8 mouse cellular contexts compared by ENCODE assay signal in genomic region chr9:31463692-31464474, GRCm38 (mm10). TPM values are rescaled to one million over a fixed set of nuclear protein-coding genes. Genes with fewer than 3 reads are reported as not detected.
DNase-seq lines count a peak whose midpoint lies in the region; ATAC-seq and TF ChIP-seq lines count a peak whose summit lies in the region.

Gene Tmem45b, minus strand, starts transcription at chr9:31464462.

- H3K27ac ChIP-seq in liver, embryonic 11.5 days (ENCODE audit: low read depth, low read length) = no peak within 1 kb of the TSS
- no peak within 1 kb of the TSS for H3K27ac ChIP-seq in liver, postnatal 0 days (ENCODE audit: low read depth)
- H3K27ac ChIP-seq in embryonic facial prominence, embryonic 15.5 days (replicated peaks) = no peak within 1 kb of the TSS
- no peak within 1 kb of the TSS for H3K27ac ChIP-seq in kidney, embryonic 14.5 days (ENCODE audit: low read depth, low read length)
- no peak within 1 kb of the TSS for H3K27ac ChIP-seq in neural tube, embryonic 12.5 days

- 0 out of 2 replicates have a peak, but pooled peaks cover 3% of the 10 kb centered on the region for H3K4me1 ChIP-seq in liver, embryonic 11.5 days (replicated peaks; ENCODE audit: control insufficient read depth, insufficient read depth, low read length)
- H3K4me1 ChIP-seq in liver, postnatal 0 days (ENCODE audit: insufficient read depth) = no peaks in the 10 kb centered on the region
- H3K4me1 ChIP-seq in embryonic facial prominence, embryonic 15.5 days = 0 out of 2 replicates have a peak, but pooled peaks cover 6% of the 10 kb centered on the region
- H3K4me1 ChIP-seq in kidney, embryonic 14.5 days (ENCODE audit: control insufficient read depth, insufficient read depth, low read length) = no peaks in the 10 kb centered on the region
- H3K4me1 ChIP-seq in neural tube, embryonic 12.5 days = peaks cover 7% of the 10 kb centered on the region; the same call in 1 of the 2 replicates

- H3K9ac ChIP-seq in liver, embryonic 11.5 days (ENCODE audit: low read depth, low read length) = no peak within 1 kb of the TSS
- no peak within 1 kb of the TSS for H3K9ac ChIP-seq in liver, postnatal 0 days (replicated peaks)
- no peak within 1 kb of the TSS for H3K9ac ChIP-seq in embryonic facial prominence, embryonic 15.5 days
- peak within 1 kb of the TSS; percentile 42; the same call in 1 of the 2 replicates for H3K9ac ChIP-seq in kidney, embryonic 14.5 days (ENCODE audit: low read depth, low read length)
- H3K9ac ChIP-seq in neural tube, embryonic 12.5 days = no peak within 1 kb of the TSS

- H3K4me3 ChIP-seq in liver, embryonic 11.5 days (ENCODE audit: low read depth, low read length) = no peak within 1 kb of the TSS
- no peak within 1 kb of the TSS for H3K4me3 ChIP-seq in liver, postnatal 0 days (ENCODE audit: low read depth, low read length)
- peak within 1 kb of the TSS; percentile 8; the same call in 1 of the 2 replicates for H3K4me3 ChIP-seq in embryonic facial prominence, embryonic 15.5 days (replicated peaks)
- peak within 1 kb of the TSS; percentile 28 for H3K4me3 ChIP-seq in kidney, embryonic 14.5 days (ENCODE audit: low read length)
- no peak within 1 kb of the TSS for H3K4me3 ChIP-seq in neural tube, embryonic 12.5 days

- no peak for TF ChIP-seq CTCF in liver, postnatal 0 days (IDR thresholded peaks at IDR 0.05; ENCODE audit: low read depth)

- ATAC-seq in liver, embryonic 11.5 days (replicated peaks; ENCODE audit: low FRiP score) = no peak
- ATAC-seq in liver, postnatal 0 days = no peak
- ATAC-seq in embryonic facial prominence, embryonic 15.5 days (ENCODE audit: insufficient number of reproducible peaks, low FRiP score, low TSS enrichment, low read depth) = no peak
- ATAC-seq in kidney, embryonic 14.5 days (ENCODE audit: low FRiP score, low TSS enrichment) = peak; percentile 52
- no peak for ATAC-seq in neural tube, embryonic 12.5 days (ENCODE audit: low FRiP score, low read depth)

- H3K9me3 ChIP-seq in liver, embryonic 11.5 days (ENCODE audit: control insufficient read depth, low read length) = no peaks in the 10 kb centered on the region
- H3K9me3 ChIP-seq in liver, postnatal 0 days (ENCODE audit: low read length) = no peaks in the 10 kb centered on the region
- no peaks in the 10 kb centered on the region for H3K9me3 ChIP-seq in embryonic facial prominence, embryonic 15.5 days (replicated peaks)
- H3K9me3 ChIP-seq in kidney, embryonic 14.5 days (ENCODE audit: control insufficient read depth, low read length) = no peaks in the 10 kb centered on the region; the same call in 1 of the 2 replicates
- 0 out of 2 replicates have a peak, but pooled peaks cover under 1% of the 10 kb centered on the region for H3K9me3 ChIP-seq in neural tube, embryonic 12.5 days

- no peak for TF ChIP-seq EP300 in liver, postnatal 0 days (IDR thresholded peaks at IDR 0.05; ENCODE audit: low read depth)

- peak within 1 kb of the TSS; percentile 43 for H3K4me2 ChIP-seq in liver, embryonic 11.5 days
- H3K4me2 ChIP-seq in liver, postnatal 0 days (ENCODE audit: low read depth, low read length) = no peak within 1 kb of the TSS
- peak within 1 kb of the TSS; percentile 41 for H3K4me2 ChIP-seq in embryonic facial prominence, embryonic 15.5 days (replicated peaks)
- peak within 1 kb of the TSS; percentile 47 for H3K4me2 ChIP-seq in kidney, embryonic 14.5 days (replicated peaks; ENCODE audit: low read depth, low read length)
- H3K4me2 ChIP-seq in neural tube, embryonic 12.5 days (replicated peaks) = peak within 1 kb of the TSS; percentile 41

- WGBS in liver, embryonic 11.5 days = 9% methylated on average over 33 of the region's 33 CpGs
- WGBS in liver, postnatal 0 days (ENCODE audit: insufficient replicate concordance) = 6% methylated on average over 31 of the region's 33 CpGs
- WGBS in embryonic facial prominence, embryonic 15.5 days = 7% methylated on average over 33 of the region's 33 CpGs
- 6% methylated on average over 33 of the region's 33 CpGs for WGBS in kidney, embryonic 14.5 days
- 8% methylated on average over 33 of the region's 33 CpGs for WGBS in neural tube, embryonic 12.5 days

- peaks cover 33% of the 10 kb centered on the region for H3K27me3 ChIP-seq in liver, embryonic 11.5 days (replicated peaks; ENCODE audit: control insufficient read depth, insufficient read depth, low read length)
- peaks cover 20% of the 10 kb centered on the region for H3K27me3 ChIP-seq in liver, postnatal 0 days (ENCODE audit: insufficient read depth, low read length)
- H3K27me3 ChIP-seq in embryonic facial prominence, embryonic 15.5 days = peaks cover 37% of the 10 kb centered on the region
- H3K27me3 ChIP-seq in kidney, embryonic 14.5 days (ENCODE audit: control insufficient read depth, insufficient read depth, low read length) = peaks cover 27% of the 10 kb centered on the region
- peaks cover 32% of the 10 kb centered on the region for H3K27me3 ChIP-seq in neural tube, embryonic 12.5 days (replicated peaks)

- DNase-seq in liver, embryonic 11.5 days (ENCODE audit: low spot score) = no peak
- no peak for DNase-seq in liver, postnatal 0 days
- DNase-seq in frontal cortex, postnatal 10 days (ENCODE audit: low spot score in 2 of 2) = no peak
- no peak for DNase-seq in cerebellum, adult 9-11 months
- DNase-seq in cerebellum, adult 11 months = no peak

- H3K36me3 ChIP-seq in liver, embryonic 11.5 days (ENCODE audit: control insufficient read depth, insufficient read depth, low read length) = no peaks in the 10 kb centered on the region
- H3K36me3 ChIP-seq in liver, postnatal 0 days (replicated peaks; ENCODE audit: insufficient read depth, low read length) = no peaks in the 10 kb centered on the region
- no peaks in the 10 kb centered on the region for H3K36me3 ChIP-seq in embryonic facial prominence, embryonic 15.5 days
- H3K36me3 ChIP-seq in kidney, embryonic 14.5 days (ENCODE audit: control insufficient read depth, insufficient read depth, low read length) = no peaks in the 10 kb centered on the region
- H3K36me3 ChIP-seq in neural tube, embryonic 12.5 days = no peaks in the 10 kb centered on the region

RNA-seq across cellular contexts. Expression of gene Tmem45b, which starts in this region (rescaled TPM):
- polyA plus RNA-seq in liver, embryonic 11.5 days (2014; fragmentation: Nextera tagmentation; extraction: Ambion mirVana) = not detected in 2 replicates
- 0.09 TPM in 1 of 2 replicates, not detected in the other for polyA plus RNA-seq in liver, postnatal 0 days (2015; fragmentation: Nextera tagmentation; extraction: Ambion mirVana)
- polyA plus RNA-seq in embryonic facial prominence, embryonic 15.5 days (2015; fragmentation: Nextera tagmentation; extraction: Ambion mirVana) = 3.4 and 3.9 TPM in 2 replicates
- 10.2 and 11.8 TPM in 2 replicates for polyA plus RNA-seq in kidney, embryonic 14.5 days (2014; fragmentation: Nextera tagmentation; extraction: Ambion mirVana)
- polyA plus RNA-seq in neural tube, embryonic 12.5 days (2016; fragmentation: Nextera tagmentation; extraction: Ambion mirVana) = not detected in 2 replicates

Comparison
In these comparisons a context has a peak if more than half of its experiments do, and no peak if none do; other contexts are left out.
1. H3K4me3 ChIP-seq: peak in embryonic facial prominence, embryonic 15.5 days (single experiment) and kidney, embryonic 14.5 days (single experiment); none in liver, embryonic 11.5 days (single experiment), liver, postnatal 0 days (single experiment) and neural tube, embryonic 12.5 days (single experiment).